Mouse (Mus musculus): ENCODE measurements around the gene Rxfp1.

Rxfp1 gene

DNA sequence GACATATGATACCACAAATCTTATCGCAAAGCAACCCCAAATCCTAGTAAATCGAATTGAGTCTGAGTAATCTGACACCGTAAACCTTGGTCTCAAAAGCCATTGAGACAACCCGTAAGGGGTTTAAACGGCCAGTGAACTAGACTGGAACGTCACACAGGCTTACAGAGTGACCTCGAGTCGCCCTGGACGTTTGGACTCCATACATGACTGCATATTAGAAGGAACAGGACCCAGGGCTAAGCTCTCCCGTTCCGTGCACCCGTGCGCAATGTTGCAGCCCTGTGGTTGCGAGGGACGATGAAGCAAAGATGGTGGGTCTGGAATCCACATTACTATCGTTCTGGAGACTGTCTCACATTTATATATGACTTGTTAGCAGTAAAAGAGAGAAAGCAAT is 65.5 kb downstream of the Rxfp1 start:
- intact Hi-C loops (cut with DNase I): loop anchor here (2.0 kb wide), 1 partner anchor 137 kb away; no protein-coding TSS in a partner anchor

DNA sequence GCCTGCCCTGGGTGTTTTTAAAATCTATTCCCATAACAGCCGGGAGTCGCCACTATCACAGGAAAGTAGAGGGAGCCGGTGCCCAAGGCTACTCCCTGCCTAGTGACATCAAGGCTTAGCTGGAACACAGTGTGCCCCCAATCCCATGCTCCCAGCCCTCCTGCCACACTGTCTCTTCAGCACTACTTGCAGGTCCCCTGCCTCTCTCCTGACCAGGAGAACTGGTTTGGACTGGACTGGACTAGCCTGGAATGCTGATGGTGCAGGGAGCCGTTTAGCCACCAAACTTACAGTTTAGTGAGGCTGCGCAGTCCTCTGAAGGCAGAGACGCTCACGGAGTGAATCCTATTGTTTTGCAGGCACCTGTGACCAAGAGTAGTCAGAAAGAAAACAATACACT is 67.1 kb downstream of the Rxfp1 start:
- intact Hi-C loops (cut with DNase I): no loop called here

DNA sequence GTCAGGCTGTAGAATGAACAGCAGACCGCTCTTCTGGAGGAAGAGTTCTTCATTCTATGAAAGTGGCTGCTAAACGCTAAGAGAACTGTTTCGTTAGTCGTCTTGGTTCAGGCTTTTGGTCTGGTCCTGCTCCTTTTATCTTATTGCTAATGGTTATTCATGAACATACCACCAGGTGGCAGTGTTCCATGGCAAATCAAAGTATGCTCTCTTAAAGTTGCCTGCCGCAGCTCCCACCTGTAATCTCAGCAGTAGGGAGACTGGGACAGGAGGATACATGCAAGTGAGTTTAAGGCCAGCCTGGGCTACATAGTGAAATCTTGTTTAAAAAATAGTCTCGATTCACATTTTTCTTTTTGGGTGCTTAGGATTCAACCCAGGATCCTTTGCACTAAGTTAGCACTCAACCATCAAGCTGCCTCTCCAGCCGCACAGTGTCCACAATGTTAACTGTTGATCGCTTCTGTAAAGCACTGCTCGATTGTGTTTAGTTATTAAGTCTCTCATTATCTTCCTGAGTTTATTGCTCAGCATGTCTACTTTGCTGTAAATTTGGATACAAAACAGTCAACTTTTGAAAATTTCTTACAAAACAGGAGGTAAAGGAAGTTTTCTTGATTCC is 72.8 kb downstream of the Rxfp1 start:
- intact Hi-C loops (cut with DNase I): loop anchor here (2.0 kb wide), 1 partner anchor 144 kb away; no protein-coding TSS in a partner anchor

DNA sequence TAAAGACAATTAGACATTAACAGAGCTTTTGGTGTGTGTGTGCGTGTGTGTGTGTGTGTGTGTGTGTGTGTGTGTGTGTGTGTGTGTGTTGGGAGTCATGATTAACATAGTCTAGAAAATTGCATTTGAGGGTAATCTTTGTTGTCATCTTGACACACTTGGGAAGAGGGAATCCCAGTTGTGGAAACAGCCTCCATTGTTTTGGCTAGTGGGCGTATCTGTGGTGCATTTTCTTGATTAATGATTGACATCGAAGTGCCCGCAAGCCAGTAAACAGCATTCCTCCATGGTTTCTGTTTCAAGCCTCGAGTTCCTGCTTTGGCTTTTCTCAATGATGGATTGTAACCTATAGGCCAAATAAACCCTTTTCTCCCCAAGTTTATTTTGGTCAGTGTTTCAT is 81.0 kb downstream of the Rxfp1 start:
- intact Hi-C loops (cut with DNase I): no loop called here

DNA sequence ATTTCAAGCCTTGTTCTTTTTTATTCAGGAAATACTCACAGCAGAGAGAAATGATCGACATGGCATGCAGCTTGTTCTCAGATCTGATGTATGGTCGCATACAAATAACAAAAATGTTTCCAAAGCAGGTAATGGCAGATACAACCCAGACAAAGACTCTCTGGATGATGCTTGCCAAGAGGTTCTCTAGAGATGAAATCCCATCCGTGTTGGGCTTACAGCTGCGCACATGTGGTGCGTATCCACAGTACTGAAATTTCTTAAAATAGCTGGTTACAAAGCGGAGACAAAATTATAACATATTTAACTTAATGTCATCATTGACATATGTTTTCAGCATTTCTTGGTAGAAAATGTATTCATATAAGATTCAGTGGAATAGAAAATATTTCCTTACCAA is 85.6 kb downstream of the Rxfp1 start:
- intact Hi-C loops (cut with DNase I): no loop called here

DNA sequence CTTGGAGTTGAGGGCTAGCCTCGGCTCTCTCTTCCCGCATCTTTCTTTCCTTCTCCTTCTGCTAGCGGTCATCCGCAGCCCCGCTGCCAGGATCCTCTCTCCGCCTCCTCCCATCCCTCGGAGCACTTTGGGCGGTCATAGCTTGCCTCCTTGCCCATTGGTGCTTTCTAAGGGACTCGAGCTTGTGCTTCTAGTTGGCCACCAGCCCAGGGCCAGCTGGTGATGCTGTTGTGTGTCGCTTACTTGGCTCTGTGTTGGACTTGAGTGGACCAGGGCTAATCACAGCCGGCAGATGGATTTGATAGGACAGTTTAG is 108.3 kb downstream of the Rxfp1 start, which contains the start of gene Etfdh:
Etfdh (minus strand) TSS at position 85 of the 315 bp plus-strand sequence.
- intact Hi-C loops (cut with DNase I): no loop called here

DNA sequence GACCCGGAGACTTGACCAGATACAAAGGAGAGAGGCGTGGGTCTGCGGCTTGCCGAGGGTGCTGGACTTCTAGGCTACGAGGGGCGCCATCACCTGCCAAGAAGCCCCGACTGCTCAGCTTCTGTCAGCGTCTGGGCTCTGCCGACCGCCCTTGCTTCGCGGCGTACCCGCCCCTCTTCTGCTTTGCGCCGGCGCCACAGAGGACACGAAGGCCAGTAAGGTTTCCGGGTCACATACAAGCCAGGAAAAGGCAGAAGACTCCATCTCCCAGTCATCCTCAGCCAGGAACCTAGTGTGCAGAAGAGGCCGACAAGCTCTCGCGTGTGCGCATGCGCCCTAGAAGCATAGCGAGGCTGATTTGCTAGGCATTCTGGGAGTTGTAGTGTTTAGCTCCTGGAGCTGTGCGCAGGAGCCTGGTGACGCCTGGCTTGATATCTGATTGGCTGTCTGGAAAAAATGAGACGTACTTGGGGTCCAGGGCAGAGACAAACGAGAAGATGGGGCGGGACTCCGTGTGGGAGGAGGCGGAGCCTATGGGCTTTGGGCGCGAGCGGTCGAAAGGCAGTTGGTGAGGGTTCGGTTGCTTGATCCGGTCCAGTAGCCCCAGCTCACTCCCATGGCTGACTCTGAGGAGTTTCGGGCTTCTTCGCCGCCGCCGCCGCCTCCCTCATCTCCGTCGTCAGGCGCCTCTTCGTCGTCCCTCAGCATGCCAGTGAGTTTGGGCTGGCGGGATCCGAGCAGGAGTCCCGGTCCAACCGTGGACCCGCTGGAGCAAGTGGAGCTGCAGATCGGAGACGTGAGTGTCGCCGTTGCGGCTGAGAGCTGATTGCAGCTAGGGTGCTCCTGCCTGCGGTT is 108.9 kb downstream of the Rxfp1 start, which contains the start of gene 4930579G24Rik:
4930579G24Rik (plus strand) TSS at position 519 of the 855 bp plus-strand sequence.
- intact Hi-C loops (cut with DNase I): no loop called here

DNA sequence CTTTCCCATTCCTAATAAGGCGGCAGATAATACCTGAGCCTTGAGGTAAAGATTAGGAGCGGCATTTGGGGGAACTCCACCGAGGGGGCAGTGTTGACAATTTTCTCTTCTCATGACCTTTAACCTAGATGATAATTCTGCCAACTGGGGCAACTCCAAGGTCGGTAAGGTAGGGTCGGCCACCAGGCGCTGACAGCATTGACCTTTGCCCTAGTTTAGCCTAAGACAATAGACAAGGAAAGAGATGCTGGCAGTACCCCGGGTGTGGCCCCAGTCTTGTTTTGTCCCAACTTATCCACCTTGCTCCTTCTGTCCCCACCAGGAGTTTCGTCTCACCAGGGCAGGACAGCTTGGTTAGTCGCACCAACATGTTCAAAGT is 109.5 kb downstream of the Rxfp1 start:
- intact Hi-C loops (cut with DNase I): no loop called here

DNA sequence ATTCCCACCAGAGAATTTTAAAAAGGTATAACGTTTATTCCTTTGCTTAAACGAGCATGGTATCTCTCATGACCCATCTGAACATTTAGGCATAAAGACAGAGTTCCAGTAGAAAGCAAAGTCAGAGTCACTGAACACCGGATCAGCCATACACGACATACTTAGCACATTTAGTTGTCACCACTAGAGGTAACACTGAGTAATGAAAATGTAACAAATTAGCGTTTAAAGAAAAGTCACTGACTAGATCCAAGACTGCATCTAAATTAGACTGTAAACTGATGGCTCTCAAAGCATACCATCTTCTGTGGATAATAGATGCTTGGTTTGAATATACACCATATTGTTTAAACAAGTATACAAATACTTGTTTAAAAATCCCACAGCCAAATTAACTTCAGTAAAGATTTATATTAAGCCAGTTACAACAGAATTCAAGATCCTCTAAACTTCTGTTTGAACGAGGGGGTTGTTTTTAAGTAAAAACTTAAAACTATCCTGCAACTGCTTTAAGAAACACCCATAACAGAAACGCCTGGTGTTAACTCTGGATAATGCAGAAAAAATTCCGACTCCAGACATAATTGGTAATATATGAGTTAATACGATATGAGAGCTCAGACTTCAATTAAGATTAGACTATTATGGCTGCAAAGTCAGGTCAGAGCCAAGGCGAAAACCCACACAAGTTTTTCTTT is 110.0 kb downstream of the Rxfp1 start:
- intact Hi-C loops (cut with DNase I): no loop called here

DNA sequence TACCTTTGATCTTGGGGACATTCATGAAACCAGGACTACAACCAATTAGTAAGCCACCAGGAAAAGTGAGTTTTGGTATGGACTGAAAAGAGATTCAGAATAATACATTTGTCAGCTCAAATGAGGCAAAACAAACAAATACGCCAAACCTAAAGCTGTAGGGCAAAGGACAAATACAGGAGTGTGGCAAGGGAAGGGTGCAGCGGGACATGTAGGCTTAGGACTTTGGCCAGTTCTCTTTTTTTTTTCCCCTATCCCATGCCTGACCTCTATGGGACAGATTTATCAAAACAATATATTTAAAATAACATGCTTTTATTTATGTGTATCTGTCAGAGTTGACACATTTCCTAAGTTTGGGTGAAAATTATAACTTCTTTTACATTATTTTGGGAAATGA is 127.8 kb downstream of the Rxfp1 start:
- intact Hi-C loops (cut with DNase I): no loop called here

DNA sequence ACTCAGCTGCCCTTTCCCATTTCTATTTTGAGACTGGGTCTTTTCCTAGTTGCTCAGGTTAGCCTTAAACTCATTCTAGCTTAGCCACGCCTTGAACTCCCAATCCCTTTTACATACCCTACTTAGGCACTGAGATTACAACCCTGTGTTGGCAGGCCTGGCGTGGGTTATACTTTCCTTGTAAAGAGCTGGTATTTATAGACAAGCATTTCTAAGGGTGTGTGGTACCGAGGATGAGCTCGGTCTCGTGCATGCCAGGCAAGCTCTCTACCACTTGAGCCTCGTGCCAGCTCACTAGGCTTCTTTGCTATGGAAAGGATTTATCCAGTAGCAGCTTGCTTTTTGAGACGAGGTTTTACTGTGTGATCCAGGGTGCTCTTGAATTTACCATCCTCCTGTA is 142.2 kb downstream of the Rxfp1 start:
- intact Hi-C loops (cut with DNase I): loop anchor here (10.0 kb wide), 1 partner anchor 511 kb away; no protein-coding TSS in a partner anchor

DNA sequence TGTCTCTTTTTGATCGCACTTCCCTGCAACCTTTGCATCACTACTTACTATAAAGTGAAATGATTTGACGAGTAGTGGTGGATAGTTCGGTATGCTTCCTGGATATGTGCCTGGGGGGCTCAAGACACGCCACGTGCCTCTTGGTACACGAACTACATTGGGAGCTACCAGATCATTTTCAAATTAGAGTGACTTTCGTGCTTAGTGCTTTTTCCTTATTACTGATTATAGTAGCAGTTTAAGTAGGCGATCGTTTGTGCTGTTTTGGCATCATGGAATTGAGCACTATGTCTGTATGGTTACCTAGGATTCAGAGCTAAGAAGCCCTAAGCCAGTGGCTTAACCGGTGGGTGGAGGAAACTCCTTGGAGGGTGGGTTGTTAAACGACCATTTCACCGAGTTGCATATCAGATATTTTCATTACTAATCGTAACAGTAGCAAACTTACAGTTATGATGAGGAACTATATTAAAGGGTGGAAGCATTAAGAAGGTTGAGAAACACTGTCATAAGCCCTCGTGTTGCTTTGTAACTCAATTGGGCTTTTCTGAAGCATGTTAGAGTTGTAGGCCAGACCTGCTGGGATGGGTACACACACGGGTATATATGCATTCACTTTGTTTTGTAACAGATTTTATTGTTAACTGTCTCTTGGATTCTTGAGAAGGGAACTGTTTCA is 145.7 kb downstream of the Rxfp1 start:
- intact Hi-C loops (cut with DNase I): loop anchor here (10.0 kb wide), 1 partner anchor 507 kb away; no protein-coding TSS in a partner anchor
